Mouse (Mus musculus) embryonic facial prominence, embryonic 11.5 days (tissue): ENCODE results near the gene Gdpgp1. TPM values are rescaled to one million over a fixed set of nuclear protein-coding genes. Genes with fewer than 3 reads are reported as not detected.

Experiments
- polyA plus RNA-seq: library from polyadenylated mRNA; unstranded; fragments of >200 nt; fragmentation: Nextera tagmentation; extraction: Ambion mirVana; gene quantifications from 2 replicates; pipeline ENCODE4 v1.2.1, GENCODE M21; 2014

Gdpgp1 gene
- polyA plus RNA-seq, 1 experiment from 2014 or later = 2.2 TPM

Other genes with a start within 250 kb of the Gdpgp1 start
- 16.4 and 17.8 TPM in 2 replicates for gene Zfp710, start 208.1 kb upstream of the Gdpgp1 start, polyA plus RNA-seq
- gene Idh2, start 117.5 kb upstream of the Gdpgp1 start, polyA plus RNA-seq = 488 and 508 TPM in 2 replicates
- 6.9 and 7.7 TPM in 2 replicates for gene Sema4b, start 46.0 kb upstream of the Gdpgp1 start, polyA plus RNA-seq
- gene Cib1, start 52 bp upstream of the Gdpgp1 start, polyA plus RNA-seq = 53.7 and 59.5 TPM in 2 replicates
- 0.13 and 0.35 TPM in 2 replicates for gene Ttll13, start 13.5 kb downstream of the Gdpgp1 start, polyA plus RNA-seq
- gene Ngrn, start 28.4 kb downstream of the Gdpgp1 start, polyA plus RNA-seq = 50.2 and 53.4 TPM in 2 replicates
- 7.7 and 10.1 TPM in 2 replicates for gene Vps33b, start 36.8 kb downstream of the Gdpgp1 start, polyA plus RNA-seq
- 154 and 172 TPM in 2 replicates for gene Prc1, start 61.6 kb downstream of the Gdpgp1 start, polyA plus RNA-seq
- 7.5 and 8.4 TPM in 2 replicates for gene Rccd1, start 91.6 kb downstream of the Gdpgp1 start, polyA plus RNA-seq
- 26.5 and 31.1 TPM in 2 replicates for gene Unc45a, start 108.1 kb downstream of the Gdpgp1 start, polyA plus RNA-seq
- gene Hddc3, start 110.2 kb downstream of the Gdpgp1 start, polyA plus RNA-seq = 25.7 and 28.4 TPM in 2 replicates
- 6.6 and 9.3 TPM in 2 replicates for gene Man2a2, start 138.5 kb downstream of the Gdpgp1 start, polyA plus RNA-seq
- gene Fes, start 155.1 kb downstream of the Gdpgp1 start, polyA plus RNA-seq = 6.6 and 8.3 TPM in 2 replicates
- gene Furin, start 172.6 kb downstream of the Gdpgp1 start, polyA plus RNA-seq = 5.2 and 6.0 TPM in 2 replicates